Mouse (Mus musculus) heart, embryonic 13.5 days (tissue): ENCODE measurements at regions not wholly inside any gene's neighbourhood (a gene's known extent, or its start where the extent isn't known, plus 50 kb on each side); places are given as distances from the start of the nearest gene placed in this dataset.

Source experiments
- ATAC-seq: fragments of 200-750 bp; cut with Nextera tagmentation; 2 replicates; pipeline ENCODE4 v1.8.0; 2017; ENCODE audit warnings: moderate TSS enrichment; ENCODE audit not compliant: insufficient number of reproducible peaks, low FRiP score, low TSS enrichment; ENCODE audit errors: extremely low read depth
- H3K27ac ChIP-seq: fragments of 300-500 bp; sonication (generic); replicated peaks from 2 replicates; pipeline ENCODE4 v1.5.1; 2015; ENCODE audit warnings: moderate library complexity, mild to moderate bottlenecking, inconsistent platforms
- H3K27me3 ChIP-seq: fragments of 300-500 bp; sonication (generic); replicated peaks from 2 replicates; pipeline ENCODE4 v1.6.1; 2015; ENCODE audit warnings: mild to moderate bottlenecking, inconsistent platforms
- H3K36me3 ChIP-seq: fragments of 300-500 bp; sonication (generic); 2 replicates; pipeline ENCODE4 v1.6.1; 2015; ENCODE audit warnings: mild to moderate bottlenecking, inconsistent platforms
- H3K4me1 ChIP-seq: fragments of 300-500 bp; sonication (generic); 2 replicates; pipeline ENCODE4 v1.6.1; 2015; ENCODE audit warnings: inconsistent platforms
- H3K4me2 ChIP-seq: fragments of 300-500 bp; sonication (generic); 2 replicates; pipeline ENCODE4 v1.6.1; 2015; ENCODE audit warnings: inconsistent platforms, mild to moderate bottlenecking, moderate library complexity
- H3K4me3 ChIP-seq: fragments of 300-500 bp; sonication (generic); 2 replicates; pipeline ENCODE4 v1.5.1; 2015; ENCODE audit warnings: moderate library complexity, mild to moderate bottlenecking, inconsistent platforms
- H3K9ac ChIP-seq: fragments of 300-500 bp; sonication (generic); 2 replicates; pipeline ENCODE4 v1.6.1; 2015; ENCODE audit warnings: inconsistent platforms, mild to moderate bottlenecking, moderate library complexity
- H3K9me3 ChIP-seq: fragments of 300-500 bp; sonication (generic); 2 replicates; pipeline ENCODE4 v1.6.1; 2016; ENCODE audit warnings: inconsistent platforms
- WGBS: fragments of 180-500 bp; shearing (Covaris S2); methylation state at CpG from one replicate; pipeline ENCODE4 v1.1.7; 2015; ENCODE audit warnings: mixed read lengths; 5-methylcytosine and 5-hydroxymethylcytosine counted together

DNA sequence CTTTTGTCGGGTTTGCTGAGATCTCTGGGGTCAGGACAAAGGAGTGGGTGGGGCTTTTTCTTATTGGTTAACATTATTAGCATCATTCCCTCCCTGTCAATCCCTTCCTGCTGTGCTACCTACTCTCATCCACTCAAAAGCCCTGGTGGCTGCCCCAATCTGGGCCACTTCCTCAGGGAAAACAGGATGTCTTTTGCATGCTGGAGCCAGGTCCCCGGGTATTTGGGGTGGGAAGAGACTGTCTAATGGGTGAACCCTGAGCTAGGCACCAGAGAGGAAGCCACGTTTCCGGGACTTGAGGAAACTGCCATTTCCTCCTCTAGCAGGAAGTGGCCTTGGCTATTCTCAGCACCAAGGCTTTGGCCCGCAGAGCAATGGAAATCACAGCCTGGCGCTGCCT is 148.8 kb downstream of the Plpp3 start:
- H3K4me2 ChIP-seq = no peak overlapping the region
- H3K4me1 ChIP-seq = no peaks in the 10 kb centered on the region
- H3K9ac ChIP-seq = no peak overlapping the region
- 63% methylated on average over 6 of the region's 6 CpGs for WGBS
- H3K9me3 ChIP-seq = peaks cover 7% of the 10 kb centered on the region
- ATAC-seq = no peak
- H3K27me3 ChIP-seq = no peaks in the 10 kb centered on the region
- no peaks in the 10 kb centered on the region for H3K36me3 ChIP-seq
- H3K27ac ChIP-seq = 0 out of 2 replicates have a peak overlapping the region, but pooled peaks have one; percentile 28
- no peak overlapping the region for H3K4me3 ChIP-seq

DNA sequence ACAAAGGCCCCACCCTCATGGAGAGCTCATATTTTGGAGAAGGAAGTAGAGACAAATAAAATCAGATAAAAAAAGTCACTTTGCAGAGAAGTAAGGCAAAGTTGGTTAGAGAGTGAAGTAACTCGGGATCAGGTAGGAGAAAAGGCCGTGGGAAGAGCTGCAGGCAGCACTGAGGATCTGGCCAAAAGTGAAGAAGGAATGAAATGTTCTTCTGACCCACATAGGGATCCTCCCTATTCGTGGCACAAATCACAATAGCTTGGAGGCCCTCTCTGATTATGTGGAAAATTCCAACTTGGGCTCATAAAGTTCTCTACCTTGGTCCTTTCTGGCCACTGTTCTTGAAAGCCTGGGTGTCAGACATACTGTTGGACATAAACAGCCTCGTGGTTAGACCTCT is 150.2 kb downstream of the Plpp3 start:
- Histone ChIP-seq H3K27ac (no peak overlapping the region), H3K4me2 (no peak overlapping the region), H3K4me1 (no peaks in the 10 kb centered on the region)

GRCm38 (mm10) chr4:105307905-105308304 is 150.8 kb downstream of the Plpp3 start:
- Histone ChIP-seq H3K27ac (no peak overlapping the region), H3K4me2 (no peak overlapping the region), H3K4me1 (peaks cover under 1% of the 10 kb centered on the region; the same call in 1 of the 2 replicates), H3K9ac (no peak overlapping the region), H3K27me3 (no peaks in the 10 kb centered on the region), H3K4me3 (no peak overlapping the region), H3K36me3 (no peaks in the 10 kb centered on the region), H3K9me3 (peaks cover 7% of the 10 kb centered on the region)
- ATAC-seq = no peak
- 84% methylated on average over 5 of the region's 5 CpGs for WGBS

More for the DNA sequence above, 150.2 kb downstream of the Plpp3 start:
- H3K9ac ChIP-seq = no peak overlapping the region
- WGBS = 79% methylated on average over 4 of the region's 4 CpGs
- no peaks in the 10 kb centered on the region for H3K36me3 ChIP-seq
- no peak overlapping the region for H3K4me3 ChIP-seq
- H3K27me3 ChIP-seq = no peaks in the 10 kb centered on the region
- H3K9me3 ChIP-seq = peaks cover 7% of the 10 kb centered on the region
- no peak for ATAC-seq

- H3K9me3 ChIP-seq = peaks cover 10% of the 10 kb centered on the region
- ATAC-seq = no peak
- no peak overlapping the region for H3K4me2 ChIP-seq
- H3K27ac ChIP-seq = no peak overlapping the region
- no peaks in the 10 kb centered on the region for H3K36me3 ChIP-seq
- H3K4me3 ChIP-seq = no peak overlapping the region
- no peaks in the 10 kb centered on the region for H3K27me3 ChIP-seq
- H3K9ac ChIP-seq = no peak overlapping the region
- WGBS = 67% methylated on average over 5 of the region's 5 CpGs
- peaks cover 12% of the 10 kb centered on the region for H3K4me1 ChIP-seq
Observed at GRCm38 (mm10) chr4:105308971-105309488, 151.9 kb downstream of the Plpp3 start.

DNA sequence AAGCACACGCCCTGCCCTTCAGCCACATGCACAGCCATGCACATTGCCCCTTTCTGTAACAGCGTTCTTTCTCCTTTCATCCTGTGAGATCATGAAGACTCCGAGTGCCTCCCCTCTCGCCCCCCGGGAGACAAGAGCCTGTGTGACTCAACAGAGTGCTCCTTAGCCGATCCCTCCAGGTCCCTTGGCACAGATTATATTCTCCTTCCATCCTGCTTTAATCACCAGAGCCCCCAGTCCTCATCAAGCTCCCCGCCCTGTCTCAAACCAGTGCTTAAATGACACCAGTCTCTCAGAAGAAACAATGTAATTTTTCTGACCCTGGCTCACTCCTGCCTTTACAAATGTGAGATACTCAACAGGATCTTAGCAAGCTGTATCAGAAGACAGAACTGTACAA is 155.5 kb downstream of the Plpp3 start:
- H3K4me1 ChIP-seq = peaks cover 12% of the 10 kb centered on the region
- no peak overlapping the region for H3K4me3 ChIP-seq
- no peak overlapping the region for H3K4me2 ChIP-seq
- ATAC-seq = no peak
- H3K36me3 ChIP-seq = no peaks in the 10 kb centered on the region
- no peaks in the 10 kb centered on the region for H3K27me3 ChIP-seq
- no peak overlapping the region for H3K9ac ChIP-seq
- peaks cover 4% of the 10 kb centered on the region; the same call in 1 of the 2 replicates for H3K9me3 ChIP-seq
- 73% methylated on average over 7 of the region's 7 CpGs for WGBS
- H3K27ac ChIP-seq = no peak overlapping the region

DNA sequence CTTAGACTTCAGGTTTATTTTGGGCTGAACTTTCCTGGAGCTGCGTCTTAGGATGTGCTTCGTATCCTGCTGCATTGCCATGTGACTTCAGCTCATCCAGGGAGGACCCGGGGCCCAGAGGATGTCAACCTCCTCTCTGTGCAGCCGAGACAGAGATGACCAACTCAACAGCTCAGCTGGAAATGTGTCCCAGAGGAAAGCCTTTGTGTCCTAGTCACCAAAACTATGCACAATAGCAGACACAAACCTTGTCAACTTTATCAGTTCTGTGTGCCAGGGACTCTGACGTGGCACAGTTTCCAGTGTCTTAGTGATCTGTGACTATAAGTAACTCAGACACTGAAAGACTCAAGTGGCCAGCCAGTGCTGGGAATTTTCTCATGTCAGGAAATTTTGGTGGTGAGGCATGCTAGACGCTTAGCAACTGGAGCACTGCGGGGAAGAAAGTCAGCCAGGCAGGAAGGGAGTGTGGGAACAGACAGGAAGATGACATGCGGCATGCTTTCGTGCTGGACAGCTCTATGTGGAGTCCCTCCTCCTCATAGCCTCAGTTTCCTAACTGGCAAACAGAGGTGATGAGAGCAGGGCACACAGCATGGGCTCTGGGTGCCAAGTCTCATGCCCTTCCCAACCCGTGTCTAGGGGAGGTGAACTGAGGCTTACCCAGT is 156.1 kb downstream of the Plpp3 start:
- Histone ChIP-seq H3K9ac (no peak overlapping the region), H3K27me3 (no peaks in the 10 kb centered on the region), H3K36me3 (no peaks in the 10 kb centered on the region), H3K4me2 (no peak overlapping the region), H3K9me3 (peaks cover 4% of the 10 kb centered on the region; the same call in 1 of the 2 replicates), H3K4me3 (no peak overlapping the region), H3K27ac (peak overlapping the region; percentile 36; the same call in 1 of the 2 replicates), H3K4me1 (peaks cover 12% of the 10 kb centered on the region)
- ATAC-seq = no peak
- WGBS = 32% methylated on average over 10 of the region's 10 CpGs

DNA sequence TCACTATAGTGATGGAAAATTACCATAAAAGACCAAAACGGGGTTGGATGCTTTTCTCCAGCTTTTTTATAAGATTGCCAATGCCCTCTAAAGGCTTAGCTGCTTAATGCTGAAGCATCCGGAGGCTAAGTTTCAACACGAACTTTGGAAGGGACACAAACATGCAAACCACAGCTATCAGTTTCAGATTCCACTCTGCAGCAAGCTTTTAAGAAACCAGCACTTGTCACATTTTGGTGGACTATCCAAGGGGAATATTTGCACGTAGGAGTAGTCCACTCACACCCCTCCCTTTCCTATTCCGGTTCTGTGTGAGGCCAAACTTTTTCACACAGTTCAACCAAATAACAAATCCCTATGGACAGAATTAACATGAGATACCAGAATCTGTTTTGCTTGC is 157.9 kb downstream of the Plpp3 start:
- Histone ChIP-seq H3K9me3 (peaks cover 4% of the 10 kb centered on the region; the same call in 1 of the 2 replicates), H3K4me3 (no peak overlapping the region), H3K9ac (no peak overlapping the region), H3K27me3 (no peaks in the 10 kb centered on the region), H3K4me1 (peaks cover 12% of the 10 kb centered on the region), H3K4me2 (no peak overlapping the region), H3K36me3 (no peaks in the 10 kb centered on the region), H3K27ac (no peak overlapping the region)
- 66% methylated on average over 5 of the region's 5 CpGs for WGBS
- no peak for ATAC-seq

- H3K36me3 ChIP-seq = no peaks in the 10 kb centered on the region
- no peak for ATAC-seq
- WGBS = 63% methylated on average over 12 of the region's 12 CpGs
Observed at GRCm38 (mm10) chr4:105316478-105317206, 159.5 kb downstream of the Plpp3 start.

GRCm38 (mm10) chr4:105318421-105318820 is 161.3 kb downstream of the Plpp3 start:
- WGBS = 85% methylated on average over 2 of the region's 2 CpGs
- H3K4me3 ChIP-seq = no peak overlapping the region
- no peak for ATAC-seq
- H3K27ac ChIP-seq = no peak overlapping the region
- H3K27me3 ChIP-seq = no peaks in the 10 kb centered on the region
- peaks cover 7% of the 10 kb centered on the region for H3K4me1 ChIP-seq
- no peak overlapping the region for H3K9ac ChIP-seq
- H3K36me3 ChIP-seq = no peaks in the 10 kb centered on the region
- H3K9me3 ChIP-seq = peaks cover 4% of the 10 kb centered on the region; the same call in 1 of the 2 replicates
- no peak overlapping the region for H3K4me2 ChIP-seq

More at GRCm38 (mm10) chr4:105316478-105317206, 159.5 kb downstream of the Plpp3 start:
- H3K9ac ChIP-seq = no peak overlapping the region
- peaks cover 4% of the 10 kb centered on the region; the same call in 1 of the 2 replicates for H3K9me3 ChIP-seq
- no peak overlapping the region for H3K4me2 ChIP-seq
- no peak overlapping the region for H3K4me3 ChIP-seq
- no peak overlapping the region for H3K27ac ChIP-seq
- H3K4me1 ChIP-seq = peaks cover 12% of the 10 kb centered on the region
- no peaks in the 10 kb centered on the region for H3K27me3 ChIP-seq

- Histone ChIP-seq H3K9ac (no peak overlapping the region), H3K4me3 (no peak overlapping the region), H3K36me3 (no peaks in the 10 kb centered on the region), H3K4me2 (no peak overlapping the region), H3K27ac (no peak overlapping the region), H3K9me3 (no peaks in the 10 kb centered on the region), H3K4me1 (peaks cover 8% of the 10 kb centered on the region; the same call in 1 of the 2 replicates), H3K27me3 (no peaks in the 10 kb centered on the region)
- no peak for ATAC-seq
- WGBS = 62% methylated on average over 1 of the region's 1 CpGs
Observed at GRCm38 (mm10) chr4:105323446-105323845, 166.3 kb downstream of the Plpp3 start.

DNA sequence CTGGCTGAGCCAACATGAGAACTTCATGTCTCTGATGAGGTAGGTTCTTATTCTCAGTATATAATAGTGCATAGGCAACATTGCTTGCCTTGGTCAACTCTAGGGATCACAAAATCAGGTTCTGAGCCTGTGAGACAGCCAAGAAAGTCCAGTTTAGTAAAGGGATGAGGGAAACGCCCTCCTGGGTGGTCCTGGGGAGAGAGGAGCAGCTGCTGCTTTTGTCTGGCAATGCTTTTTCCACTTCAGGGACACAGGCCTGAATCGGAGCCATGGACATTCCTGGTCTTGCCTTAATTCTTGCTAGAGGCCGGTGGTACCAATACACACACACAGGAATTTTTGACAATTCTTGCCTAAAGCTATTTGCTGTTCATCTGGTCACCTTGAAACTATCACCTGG is 169.8 kb downstream of the Plpp3 start:
- Histone ChIP-seq H3K4me2 (no peak overlapping the region), H3K27ac (no peak overlapping the region), H3K4me1 (peaks cover 15% of the 10 kb centered on the region; the same call in 1 of the 2 replicates), H3K36me3 (no peaks in the 10 kb centered on the region), H3K9ac (no peak overlapping the region), H3K4me3 (no peak overlapping the region), H3K27me3 (no peaks in the 10 kb centered on the region), H3K9me3 (no peaks in the 10 kb centered on the region)
- no peak for ATAC-seq
- 70% methylated on average over 3 of the region's 3 CpGs for WGBS
